Mouse (Mus musculus) liver, embryonic 11.5 days (tissue): Measurements from ENCODE around the gene Dis3. TPM values are rescaled to one million over a fixed set of nuclear protein-coding genes. Genes with fewer than 3 reads are reported as not detected.
"Not testable (repeated sequence)": the region's sequence is repeated elsewhere in the genome, so short reads cannot be mapped to it uniquely, and the experiment has no call there.

Experiments
- ATAC-seq: fragments of 200-750 bp; cut with Nextera tagmentation; replicated peaks from 2 replicates; pipeline ENCODE4 v1.8.0; 2017; ENCODE audit warnings: moderate number of reproducible peaks, mild to moderate bottlenecking, moderate TSS enrichment, moderate library complexity; ENCODE audit not compliant: low FRiP score
- DNase-seq: peaks from one replicate; pipeline ENCODE4 v3.0.0-alpha.2; 2017; ENCODE audit warnings: low spot score
- H3K27ac ChIP-seq: fragments of 300-500 bp; sonication (generic); 2 replicates; pipeline ENCODE4 v1.5.1; 2014; ENCODE audit warnings: mild to moderate bottlenecking, low read depth, low read length, control low read depth
- H3K27me3 ChIP-seq: fragments of 300-500 bp; sonication (generic); replicated peaks from 2 replicates; pipeline ENCODE4 v1.6.1; 2014; ENCODE audit warnings: low read length, mixed read lengths; ENCODE audit not compliant: control insufficient read depth, insufficient read depth
- H3K36me3 ChIP-seq: fragments of 300-500 bp; sonication (generic); 2 replicates; pipeline ENCODE4 v1.6.1; 2014; ENCODE audit warnings: mild to moderate bottlenecking, low read length, moderate library complexity, mixed read lengths; ENCODE audit not compliant: control insufficient read depth, insufficient read depth
- H3K4me1 ChIP-seq: fragments of 300-500 bp; sonication (generic); replicated peaks from 2 replicates; pipeline ENCODE4 v1.6.1; 2014; ENCODE audit warnings: low read length, mixed read lengths; ENCODE audit not compliant: control insufficient read depth, insufficient read depth
- H3K4me2 ChIP-seq: fragments of 300-500 bp; sonication (generic); 2 replicates; pipeline ENCODE4 v1.6.1; 2014; ENCODE audit warnings: mild to moderate bottlenecking, control low read depth, moderate library complexity
- H3K4me3 ChIP-seq: fragments of 300-500 bp; sonication (generic); 2 replicates; pipeline ENCODE4 v1.5.1; 2014; ENCODE audit warnings: low read depth, low read length, control low read depth
- H3K9ac ChIP-seq: fragments of 300-500 bp; sonication (generic); 2 replicates; pipeline ENCODE4 v1.6.1; 2014; ENCODE audit warnings: low read depth, low read length, control low read depth
- H3K9me3 ChIP-seq: fragments of 300-500 bp; sonication (generic); 2 replicates; pipeline ENCODE4 v1.6.1; 2016; ENCODE audit warnings: low read length, inconsistent platforms, mixed read lengths; ENCODE audit not compliant: control insufficient read depth
- WGBS: fragments of 180-500 bp; shearing (Covaris S2); extraction: QIAGEN DNeasy Blood & Tissue Kit; methylation state at CpG from one replicate; pipeline ENCODE4 v1.1.7; 2014; 5-methylcytosine and 5-hydroxymethylcytosine counted together
- polyA plus RNA-seq: library from polyadenylated mRNA; unstranded; fragments of >200 nt; fragmentation: Nextera tagmentation; extraction: Ambion mirVana; gene quantifications from 2 replicates; pipeline ENCODE4 v1.2.1, GENCODE M21; 2014

Gene Dis3
- polyA plus RNA-seq, 1 experiment from 2014 or later = 44.6 TPM

GRCm38 (mm10) chr14:99046031-99046781, 53.4 kb downstream of the Dis3 start, which contains the start of the genes Mzt1 and Bora:
Gene Mzt1, minus strand, starts transcription at chr14:99046134.
Gene Bora, plus strand, starts transcription at chr14:99046222.
- Histone ChIP-seq H3K4me1 (peaks cover 19% of the 10 kb centered on the region), H3K36me3 (peaks cover 5% of the 10 kb centered on the region; the same call in 1 of the 2 replicates)
- under 1% methylated on average over 73 of the region's 81 CpGs for WGBS

GRCm38 (mm10) chr14:99045378-99046030, 54.1 kb downstream of the Dis3 start:
- Histone ChIP-seq H3K9me3 (no peaks in the 10 kb centered on the region), H3K4me2 (peak overlapping the region; percentile 61), H3K4me1 (peaks cover 19% of the 10 kb centered on the region), H3K36me3 (peaks cover 2% of the 10 kb centered on the region; the same call in 1 of the 2 replicates), H3K27ac (peak overlapping the region; percentile 96), H3K4me3 (peak overlapping the region; percentile 94), H3K9ac (peak overlapping the region; percentile 97), H3K27me3 (no peaks in the 10 kb centered on the region)
- DNase-seq (peak; percentile 60), ATAC-seq (peak; percentile 40)
- under 1% methylated on average over 69 of the region's 70 CpGs for WGBS

More at GRCm38 (mm10) chr14:99046031-99046781, 53.4 kb downstream of the Dis3 start, which contains the start of the genes Mzt1 and Bora:
- Histone ChIP-seq H3K4me2 (peak within 1 kb of the TSS; percentile 76), H3K9ac (peak within 1 kb of the TSS; percentile 97), H3K9me3 (no peaks in the 10 kb centered on the region), H3K27me3 (no peaks in the 10 kb centered on the region), H3K4me3 (peak within 1 kb of the TSS; percentile 94), H3K27ac (peak within 1 kb of the TSS; percentile 96)
- ATAC-seq (peak; percentile 90), DNase-seq (peak; percentile 94)

GRCm38 (mm10) chr14:99044718-99045117, 54.9 kb downstream of the Dis3 start:
- peak overlapping the region; percentile 96; the same call in 1 of the 2 replicates for H3K27ac ChIP-seq
- DNase-seq (no peak), ATAC-seq (no peak; the same call in 1 of the 2 replicates)
- H3K4me2 ChIP-seq = peak overlapping the region; percentile 61
- WGBS = 4% methylated on average over 5 of the region's 5 CpGs
- H3K4me3 ChIP-seq = peak overlapping the region; percentile 94
- no peaks in the 10 kb centered on the region for H3K36me3 ChIP-seq
- peak overlapping the region; percentile 97 for H3K9ac ChIP-seq
- H3K9me3 ChIP-seq = no peaks in the 10 kb centered on the region
- H3K27me3 ChIP-seq = no peaks in the 10 kb centered on the region
- peaks cover 19% of the 10 kb centered on the region for H3K4me1 ChIP-seq

- H3K4me2 ChIP-seq = peak overlapping the region; percentile 61
- H3K27me3 ChIP-seq = no peaks in the 10 kb centered on the region
- ATAC-seq (no peak), DNase-seq (no peak)
- H3K36me3 ChIP-seq = 0 out of 2 replicates have a peak, but pooled peaks cover 1% of the 10 kb centered on the region
- H3K4me3 ChIP-seq = peak overlapping the region; percentile 94
- WGBS = 39% methylated on average over 10 of the region's 10 CpGs
- no peaks in the 10 kb centered on the region for H3K9me3 ChIP-seq
- H3K4me1 ChIP-seq = peaks cover 19% of the 10 kb centered on the region
- no peak overlapping the region for H3K27ac ChIP-seq
- H3K9ac ChIP-seq = peak overlapping the region; percentile 97
These were observed 55.5 kb downstream of the Dis3 start for GRCm38 (mm10) chr14:99044096-99044495.

- Histone ChIP-seq H3K4me3 (peak overlapping the region; percentile 94), H3K9ac (0 out of 2 replicates have a peak overlapping the region, but pooled peaks have one; percentile 1), H3K27ac (no peak overlapping the region), H3K27me3 (no peaks in the 10 kb centered on the region), H3K36me3 (0 out of 2 replicates have a peak, but pooled peaks cover 3% of the 10 kb centered on the region), H3K4me1 (peaks cover 19% of the 10 kb centered on the region), H3K4me2 (peak overlapping the region; percentile 61), H3K9me3 (no peaks in the 10 kb centered on the region)
- ATAC-seq = no peak
- DNase-seq = no peak
- 41% methylated on average over 1 of the region's 1 CpGs for WGBS
These were observed 56.1 kb downstream of the Dis3 start for GRCm38 (mm10) chr14:99043499-99043898.

GRCm38 (mm10) chr14:99041416-99041815, 58.2 kb downstream of the Dis3 start:
- H3K4me3 ChIP-seq = no peak overlapping the region
- 0 out of 2 replicates have a peak, but pooled peaks cover 3% of the 10 kb centered on the region for H3K36me3 ChIP-seq
- no peaks in the 10 kb centered on the region for H3K27me3 ChIP-seq
- DNase-seq (no peak), ATAC-seq (no peak)
- 63% methylated on average over 4 of the region's 4 CpGs for WGBS
- H3K4me2 ChIP-seq = no peak overlapping the region
- no peak overlapping the region for H3K27ac ChIP-seq
- H3K9ac ChIP-seq = no peak overlapping the region
- no peaks in the 10 kb centered on the region for H3K9me3 ChIP-seq
- peaks cover 19% of the 10 kb centered on the region for H3K4me1 ChIP-seq

GRCm38 (mm10) chr14:99039308-99039707, 60.3 kb downstream of the Dis3 start:
- H3K4me3 ChIP-seq = not testable (repeated sequence)

GRCm38 (mm10) chr14:99037703-99038102, 61.9 kb downstream of the Dis3 start:
- WGBS = 80% methylated on average over 2 of the region's 2 CpGs
- H3K4me3 ChIP-seq = no peak overlapping the region
- H3K36me3 ChIP-seq = peaks cover 10% of the 10 kb centered on the region; the same call in 1 of the 2 replicates
- no peak overlapping the region for H3K4me2 ChIP-seq
- DNase-seq (no peak), ATAC-seq (no peak)
- no peak overlapping the region for H3K27ac ChIP-seq
- H3K9me3 ChIP-seq = no peaks in the 10 kb centered on the region
- no peaks in the 10 kb centered on the region for H3K27me3 ChIP-seq
- H3K4me1 ChIP-seq = peaks cover 9% of the 10 kb centered on the region
- H3K9ac ChIP-seq = no peak overlapping the region

More at GRCm38 (mm10) chr14:99039308-99039707, 60.3 kb downstream of the Dis3 start:
- not testable (repeated sequence) for H3K27me3 ChIP-seq, H3K36me3 ChIP-seq, DNase-seq, H3K9ac ChIP-seq, H3K9me3 ChIP-seq, H3K27ac ChIP-seq, ATAC-seq, H3K4me2 ChIP-seq
- H3K4me1 ChIP-seq = peaks cover 18% of the 10 kb centered on the region
- 87% methylated on average over 5 of the region's 5 CpGs for WGBS
